Mouse (Mus musculus) intestine, postnatal 0 days (tissue): ENCODE results near the gene Slco4a1. TPM values are rescaled to one million over a fixed set of nuclear protein-coding genes. Genes with fewer than 3 reads are reported as not detected.

ENCODE experiments used
- ATAC-seq: fragments of 200-750 bp; cut with Nextera tagmentation; 2 replicates; pipeline ENCODE4 v1.8.0; 2017; ENCODE audit warnings: mild to moderate bottlenecking, moderate TSS enrichment, moderate library complexity
- H3K27ac ChIP-seq: fragments of 300-500 bp; sonication (generic); 2 replicates; pipeline ENCODE4 v1.5.1; 2014; ENCODE audit warnings: mild to moderate bottlenecking, low read depth, low read length, moderate library complexity
- H3K27me3 ChIP-seq: fragments of 300-500 bp; sonication (generic); replicated peaks from 2 replicates; pipeline ENCODE4 v1.6.1; 2014; ENCODE audit warnings: low read length, mixed read lengths; ENCODE audit not compliant: control insufficient read depth, insufficient read depth
- H3K36me3 ChIP-seq: fragments of 300-500 bp; sonication (generic); 2 replicates; pipeline ENCODE4 v1.6.1; 2014; ENCODE audit warnings: mild to moderate bottlenecking, moderate library complexity; ENCODE audit not compliant: control insufficient read depth, insufficient read depth
- H3K4me1 ChIP-seq: fragments of 300-500 bp; sonication (generic); replicated peaks from 2 replicates; pipeline ENCODE4 v1.6.1; 2014; ENCODE audit warnings: antibody characterized with exemption, low read length, mixed read lengths; ENCODE audit not compliant: control insufficient read depth, insufficient read depth
- H3K4me2 ChIP-seq: fragments of 300-500 bp; sonication (generic); replicated peaks from 2 replicates; pipeline ENCODE4 v1.6.1; 2014; ENCODE audit warnings: low read depth, mild to moderate bottlenecking, moderate library complexity
- H3K4me3 ChIP-seq: fragments of 300-500 bp; sonication (generic); 2 replicates; pipeline ENCODE4 v1.5.1; 2014; ENCODE audit warnings: low read depth, low read length
- H3K9ac ChIP-seq: fragments of 300-500 bp; sonication (generic); 2 replicates; pipeline ENCODE4 v1.6.1; 2014; ENCODE audit warnings: mild to moderate bottlenecking, low read depth, low read length
- H3K9me3 ChIP-seq: fragments of 300-500 bp; sonication (generic); 2 replicates; pipeline ENCODE4 v1.6.1; 2016; ENCODE audit warnings: mixed run types; ENCODE audit not compliant: control insufficient read depth
- CTCF ChIP-seq: sonication (generic); IDR thresholded peaks from 2 replicates; pipeline ENCODE4 v1.5.1; 2016; ENCODE audit warnings: low read depth, mild to moderate bottlenecking, control low read depth, antibody characterized with exemption, moderate library complexity
- WGBS: fragments of 180-500 bp; shearing (Covaris S2); extraction: QIAGEN DNeasy Blood & Tissue Kit; methylation state at CpG from one replicate; pipeline ENCODE4 v1.1.7; 2014; 5-methylcytosine and 5-hydroxymethylcytosine counted together
- polyA plus RNA-seq: library from polyadenylated mRNA; unstranded; fragments of >200 nt; fragmentation: Nextera tagmentation; extraction: Ambion mirVana; gene quantifications from 2 replicates; pipeline ENCODE4 v1.2.1, GENCODE M21; 2015

Slco4a1 gene
- polyA plus RNA-seq, 1 experiment from 2014 or later = 0.47 TPM

DNA sequence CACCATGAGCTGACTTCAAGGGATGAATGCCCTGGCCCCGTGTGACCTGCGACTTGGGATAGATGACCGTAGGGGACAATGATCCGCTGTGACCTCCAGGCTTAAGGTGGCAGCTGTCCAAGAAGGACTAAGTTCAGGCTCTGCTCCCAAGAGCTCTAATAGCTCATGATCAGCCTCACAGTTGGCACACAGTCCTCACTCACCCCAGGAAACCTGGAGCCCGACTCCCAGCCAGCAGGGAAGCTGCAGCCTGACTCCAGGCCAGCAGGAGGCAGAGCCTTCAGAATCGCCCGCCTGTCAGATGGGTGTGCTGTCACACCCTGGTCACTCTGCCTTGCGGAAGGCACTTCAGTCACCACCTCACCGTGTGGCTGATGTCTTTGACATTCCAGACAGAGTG lies 13.7 kb downstream of the Slco4a1 start:
- Histone ChIP-seq H3K9me3 (no peaks in the 10 kb centered on the region), H3K4me3 (no peak overlapping the region)
- TF ChIP-seq CTCF = peak; percentile 40

DNA sequence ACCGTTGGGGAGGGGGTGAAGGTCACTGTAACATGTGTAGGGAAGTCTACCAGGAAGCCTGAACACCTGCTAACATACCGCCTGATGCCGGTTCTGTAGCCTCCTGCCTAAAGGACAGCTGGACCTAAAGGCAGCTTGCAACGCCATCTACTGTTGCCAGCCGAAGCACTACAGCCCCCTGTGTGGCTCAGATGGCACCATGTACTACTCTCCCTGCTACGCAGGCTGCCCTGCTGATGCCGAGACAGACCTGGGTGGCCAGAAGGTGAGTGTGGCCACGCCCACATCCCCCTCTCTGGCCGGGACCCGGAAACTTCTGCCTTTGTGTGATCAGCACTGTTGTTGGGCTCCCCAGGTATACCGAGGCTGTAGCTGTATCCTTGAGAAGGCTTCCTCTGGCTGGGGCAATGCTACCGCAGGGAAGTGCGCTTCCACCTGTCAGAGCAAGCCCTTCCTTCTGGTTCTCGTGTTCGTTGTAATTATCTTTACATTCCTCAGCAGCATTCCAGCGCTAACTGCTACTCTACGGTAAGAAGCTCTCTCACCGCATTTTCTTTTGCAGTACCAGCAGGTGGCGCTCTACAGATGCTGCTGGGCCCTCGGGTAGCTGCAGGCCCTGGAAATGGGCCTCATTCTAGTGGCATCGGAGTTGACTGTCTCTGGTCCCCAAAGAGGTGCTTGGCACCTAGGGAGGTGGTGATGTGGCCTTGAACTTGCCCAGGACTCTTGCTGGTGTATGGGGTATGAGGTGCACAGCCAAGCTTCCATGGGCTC lies 16.4 kb downstream of the Slco4a1 start:
- H3K36me3 ChIP-seq = no peaks in the 10 kb centered on the region
- no peak overlapping the region for H3K9ac ChIP-seq
- H3K4me2 ChIP-seq = no peak overlapping the region
- peak; percentile 52; the same call in 1 of the 2 replicates for ATAC-seq
- H3K27ac ChIP-seq = no peak overlapping the region
- 10% methylated on average over 21 of the region's 21 CpGs for WGBS
- no peaks in the 10 kb centered on the region for H3K9me3 ChIP-seq
- peak; percentile 86 for TF ChIP-seq CTCF
- no peaks in the 10 kb centered on the region for H3K4me1 ChIP-seq
- H3K27me3 ChIP-seq = no peaks in the 10 kb centered on the region
- no peak overlapping the region for H3K4me3 ChIP-seq

More for the DNA sequence above, 13.7 kb downstream of the Slco4a1 start:
- no peak for ATAC-seq
- Histone ChIP-seq H3K36me3 (no peaks in the 10 kb centered on the region), H3K9ac (no peak overlapping the region), H3K4me1 (no peaks in the 10 kb centered on the region; the same call in 1 of the 2 replicates), H3K4me2 (no peak overlapping the region), H3K27me3 (no peaks in the 10 kb centered on the region), H3K27ac (no peak overlapping the region)
- 72% methylated on average over 9 of the region's 9 CpGs for WGBS

DNA sequence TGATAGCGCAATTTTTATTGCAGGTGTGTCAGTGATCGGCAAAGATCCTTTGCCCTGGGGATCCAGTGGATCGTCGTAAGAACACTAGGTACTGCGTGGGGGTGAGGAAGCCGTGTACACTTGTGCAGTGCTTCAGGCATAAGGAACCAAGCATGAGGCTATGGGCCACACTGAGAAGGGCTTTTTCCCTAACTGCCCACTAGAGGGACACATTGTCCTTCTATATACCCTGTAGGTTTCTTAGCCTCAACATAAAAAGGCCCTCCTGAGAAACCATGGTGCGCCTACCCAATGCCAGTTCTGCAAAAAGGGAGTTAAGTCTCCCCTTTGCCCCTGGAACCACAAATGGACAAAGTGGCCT lies 17.0 kb downstream of the Slco4a1 start:
- TF ChIP-seq CTCF = peak; percentile 64
- Histone ChIP-seq H3K4me1 (no peaks in the 10 kb centered on the region), H3K27me3 (no peaks in the 10 kb centered on the region), H3K27ac (no peak overlapping the region), H3K9ac (no peak overlapping the region), H3K4me2 (no peak overlapping the region), H3K36me3 (no peaks in the 10 kb centered on the region), H3K4me3 (no peak overlapping the region), H3K9me3 (no peaks in the 10 kb centered on the region)
- 0 out of 2 replicates have a peak, but pooled peaks have one; percentile 46 for ATAC-seq
- 40% methylated on average over 7 of the region's 7 CpGs for WGBS

DNA sequence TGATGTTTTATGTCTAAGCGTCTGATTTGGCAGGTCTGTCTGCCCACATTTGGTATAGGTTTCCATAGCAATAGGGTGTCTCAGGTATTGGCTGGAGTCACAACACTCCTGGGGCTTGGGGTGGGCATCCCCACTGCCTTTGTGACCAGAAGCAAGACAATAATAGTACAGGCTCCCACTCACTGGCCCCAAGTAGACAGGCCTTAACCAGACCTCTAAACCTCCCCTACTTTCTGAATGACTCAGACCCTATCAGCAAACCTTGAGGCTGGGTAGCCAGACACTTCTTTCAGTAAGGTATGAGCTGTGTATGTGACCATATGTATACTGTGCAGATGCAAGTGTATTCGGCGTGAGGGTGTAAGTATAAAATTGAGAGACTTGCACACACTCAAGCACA lies 18.8 kb downstream of the Slco4a1 start:
- Histone ChIP-seq H3K9ac (no peak overlapping the region), H3K4me1 (no peaks in the 10 kb centered on the region), H3K27ac (no peak overlapping the region), H3K4me2 (no peak overlapping the region), H3K27me3 (no peaks in the 10 kb centered on the region), H3K36me3 (no peaks in the 10 kb centered on the region), H3K4me3 (no peak overlapping the region), H3K9me3 (no peaks in the 10 kb centered on the region)
- WGBS = 92% methylated on average over 3 of the region's 3 CpGs
- no peak for TF ChIP-seq CTCF
- ATAC-seq = no peak

DNA sequence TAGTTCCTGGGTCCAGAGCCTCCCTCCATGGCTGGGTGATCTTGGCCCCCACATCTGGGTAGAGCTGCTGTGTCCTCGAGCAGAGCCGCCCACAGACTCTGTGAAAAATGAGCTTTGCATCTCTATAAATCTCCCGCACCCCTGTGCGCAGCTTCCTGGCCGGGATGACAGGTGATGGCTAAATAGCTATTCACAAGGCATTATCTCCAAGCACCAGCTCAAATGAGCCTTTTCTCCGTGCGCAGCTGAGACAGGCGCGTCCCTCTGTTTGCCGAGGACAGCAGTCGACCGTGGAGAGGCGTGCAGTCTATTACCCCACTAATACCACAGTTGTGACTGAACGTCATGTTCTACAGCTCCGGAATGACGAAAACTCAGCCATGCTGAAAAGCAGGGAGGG lies 26.2 kb downstream of the Slco4a1 start:
- no peak for TF ChIP-seq CTCF
- Histone ChIP-seq H3K27ac (no peak overlapping the region), H3K9ac (no peak overlapping the region), H3K4me1 (no peaks in the 10 kb centered on the region), H3K4me3 (no peak overlapping the region), H3K4me2 (no peak overlapping the region), H3K9me3 (no peaks in the 10 kb centered on the region), H3K27me3 (0 out of 2 replicates have a peak, but pooled peaks cover 8% of the 10 kb centered on the region), H3K36me3 (no peaks in the 10 kb centered on the region)
- 14% methylated on average over 16 of the region's 16 CpGs for WGBS
- ATAC-seq = no peak

DNA sequence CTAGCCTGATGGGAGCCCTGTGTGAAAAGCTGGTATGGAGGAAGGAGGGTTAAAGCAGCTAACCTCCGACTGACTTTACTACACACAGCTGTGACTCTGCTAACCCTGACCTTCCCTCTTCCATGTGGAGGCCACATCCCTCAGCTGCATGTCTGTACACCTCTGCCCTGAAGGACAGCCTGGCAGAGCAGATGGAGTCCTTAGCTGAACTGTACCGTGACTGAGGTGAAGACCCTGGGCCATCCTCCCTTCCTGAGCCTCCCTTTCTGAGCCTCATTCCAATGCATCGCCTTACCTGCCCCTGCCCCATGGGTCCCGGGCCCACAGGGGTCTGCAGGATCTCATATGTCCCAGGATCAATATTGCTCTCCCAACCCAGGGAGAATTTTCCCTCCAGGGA lies 28.8 kb downstream of the Slco4a1 start:
- no peak overlapping the region for H3K27ac ChIP-seq
- no peak for ATAC-seq
- H3K9me3 ChIP-seq = no peaks in the 10 kb centered on the region
- H3K9ac ChIP-seq = no peak overlapping the region
- no peak overlapping the region for H3K4me2 ChIP-seq
- 0 out of 2 replicates have a peak, but pooled peaks cover 15% of the 10 kb centered on the region for H3K27me3 ChIP-seq
- no peaks in the 10 kb centered on the region for H3K36me3 ChIP-seq
- H3K4me3 ChIP-seq = no peak overlapping the region
- 64% methylated on average over 4 of the region's 4 CpGs for WGBS
- no peaks in the 10 kb centered on the region for H3K4me1 ChIP-seq
- TF ChIP-seq CTCF = no peak
